ENCODE assay signal across 8 mouse cellular contexts in the genomic region with DNA sequence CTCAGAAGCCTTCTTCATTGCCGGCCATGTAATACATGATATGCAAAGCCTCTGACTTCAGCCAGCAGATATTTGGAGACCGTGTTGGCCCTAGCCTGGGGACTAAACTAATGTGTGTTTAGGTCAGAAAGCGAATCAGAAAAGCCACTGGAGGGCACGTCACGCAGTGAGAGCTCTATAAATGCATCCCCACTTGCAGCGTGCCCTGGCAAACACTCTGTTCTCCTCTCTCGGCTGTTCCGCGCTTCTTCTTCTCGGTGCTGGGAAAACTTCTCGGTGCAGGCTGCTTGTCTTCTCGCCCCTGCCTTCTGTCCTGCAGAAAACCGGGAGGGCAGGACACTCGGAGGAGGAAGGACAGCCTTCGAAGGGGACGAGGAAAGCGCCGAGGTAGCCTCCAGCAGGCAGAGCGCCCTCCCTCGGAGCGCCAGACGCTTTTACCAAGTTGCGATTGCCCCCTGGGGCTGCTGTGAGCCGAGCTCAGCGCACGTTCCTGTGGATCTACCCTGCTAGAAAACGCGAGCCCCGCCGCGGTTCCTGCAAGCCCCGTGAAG. TPM values are rescaled to one million over a fixed set of nuclear protein-coding genes. Genes with fewer than 3 reads are reported as not detected.
A peak's percentile ranks its signal among the peaks of the same experiment; 100 is the strongest.
DNase-seq lines count a peak whose midpoint lies in the region; ATAC-seq and TF ChIP-seq lines count a peak whose summit lies in the region.

No protein-coding gene starts in this region.

- H3K27me3 ChIP-seq in heart, embryonic 13.5 days (replicated peaks): peaks cover 98% of the 10 kb centered on the region
- peaks cover 68% of the 10 kb centered on the region for H3K27me3 ChIP-seq in heart, embryonic 16.5 days (ENCODE audit: control insufficient read depth, insufficient read depth, low read length)
- peaks cover 73% of the 10 kb centered on the region for H3K27me3 ChIP-seq in liver, postnatal 0 days (ENCODE audit: insufficient read depth, low read length)
- peaks cover 43% of the 10 kb centered on the region for H3K27me3 ChIP-seq in stomach, embryonic 15.5 days (replicated peaks)

- peak overlapping the region; percentile 98 for H3K4me2 ChIP-seq in heart, embryonic 13.5 days
- H3K4me2 ChIP-seq in heart, embryonic 16.5 days (ENCODE audit: low read depth, low read length): peak overlapping the region; percentile 86
- peak overlapping the region; percentile 50 for H3K4me2 ChIP-seq in liver, postnatal 0 days (ENCODE audit: low read depth, low read length)
- H3K4me2 ChIP-seq in stomach, embryonic 15.5 days: peak overlapping the region; percentile 95

- H3K36me3 ChIP-seq in heart, embryonic 13.5 days: no peaks in the 10 kb centered on the region
- no peaks in the 10 kb centered on the region for H3K36me3 ChIP-seq in heart, embryonic 16.5 days (ENCODE audit: control insufficient read depth, insufficient read depth)
- no peaks in the 10 kb centered on the region for H3K36me3 ChIP-seq in liver, postnatal 0 days (replicated peaks; ENCODE audit: insufficient read depth, low read length)
- no peaks in the 10 kb centered on the region for H3K36me3 ChIP-seq in stomach, embryonic 15.5 days

- H3K4me3 ChIP-seq in heart, embryonic 13.5 days: peak overlapping the region; percentile 65
- H3K4me3 ChIP-seq in heart, embryonic 16.5 days (ENCODE audit: low read length): peak overlapping the region; percentile 56
- peak overlapping the region; percentile 32 for H3K4me3 ChIP-seq in liver, postnatal 0 days (ENCODE audit: low read depth, low read length)
- peak overlapping the region; percentile 60 for H3K4me3 ChIP-seq in stomach, embryonic 15.5 days (replicated peaks)

- TF ChIP-seq CTCF in liver, postnatal 0 days (IDR thresholded peaks at IDR 0.05; ENCODE audit: low read depth): no peak

- H3K27ac ChIP-seq in heart, embryonic 13.5 days (replicated peaks): no peak overlapping the region
- no peak overlapping the region for H3K27ac ChIP-seq in heart, embryonic 16.5 days (ENCODE audit: low read length)
- no peak overlapping the region for H3K27ac ChIP-seq in liver, postnatal 0 days (ENCODE audit: low read depth)
- peak overlapping the region; percentile 75 for H3K27ac ChIP-seq in stomach, embryonic 15.5 days

- H3K4me1 ChIP-seq in heart, embryonic 13.5 days: peaks cover 45% of the 10 kb centered on the region
- H3K4me1 ChIP-seq in heart, embryonic 16.5 days (ENCODE audit: control insufficient read depth, insufficient read depth, low read length): peaks cover 11% of the 10 kb centered on the region
- peaks cover 8% of the 10 kb centered on the region; the same call in 1 of the 2 replicates for H3K4me1 ChIP-seq in liver, postnatal 0 days (ENCODE audit: insufficient read depth)
- H3K4me1 ChIP-seq in stomach, embryonic 15.5 days: peaks cover 3% of the 10 kb centered on the region; the same call in 1 of the 2 replicates

- ATAC-seq in heart, embryonic 13.5 days (ENCODE audit: extremely low read depth, insufficient number of reproducible peaks, low FRiP score, low TSS enrichment): no peak
- no peak for ATAC-seq in heart, embryonic 16.5 days (replicated peaks; ENCODE audit: extremely low read depth, insufficient read depth, low FRiP score)
- ATAC-seq in liver, postnatal 0 days: no peak
- ATAC-seq in stomach, embryonic 15.5 days (ENCODE audit: insufficient read depth, low FRiP score, low read depth): peak; percentile 18; the same call in 1 of the 2 replicates
- ATAC-seq in activated CD4-positive, CD25-positive, alpha-beta regulatory T cell, adult 4 months: no peak
- no peak for ATAC-seq in megakaryocyte-erythroid progenitor cell, adult 5-6 weeks (replicated peaks; ENCODE audit: low FRiP score, low TSS enrichment, poor library complexity, severe bottlenecking)

- TF ChIP-seq EP300 in liver, postnatal 0 days (IDR thresholded peaks at IDR 0.05; ENCODE audit: low read depth): no peak

- H3K9me3 ChIP-seq in heart, embryonic 13.5 days: no peaks in the 10 kb centered on the region
- H3K9me3 ChIP-seq in heart, embryonic 16.5 days (replicated peaks; ENCODE audit: control insufficient read depth, low read length): no peaks in the 10 kb centered on the region
- H3K9me3 ChIP-seq in liver, postnatal 0 days (ENCODE audit: low read length): no peaks in the 10 kb centered on the region
- H3K9me3 ChIP-seq in stomach, embryonic 15.5 days: no peaks in the 10 kb centered on the region

- peak overlapping the region; percentile 78 for H3K9ac ChIP-seq in heart, embryonic 13.5 days
- H3K9ac ChIP-seq in heart, embryonic 16.5 days (ENCODE audit: low read length): peak overlapping the region; percentile 65
- H3K9ac ChIP-seq in liver, postnatal 0 days (replicated peaks): no peak overlapping the region
- H3K9ac ChIP-seq in stomach, embryonic 15.5 days: peak overlapping the region; percentile 60

- under 1% methylated on average over 32 of the region's 32 CpGs for WGBS in heart, embryonic 13.5 days
- WGBS in heart, embryonic 16.5 days: under 1% methylated on average over 32 of the region's 32 CpGs
- 2% methylated on average over 30 of the region's 32 CpGs for WGBS in liver, postnatal 0 days (ENCODE audit: insufficient replicate concordance)
- under 1% methylated on average over 32 of the region's 32 CpGs for WGBS in stomach, embryonic 15.5 days

- no peak for DNase-seq in heart, adult 8-10 months (ENCODE audit: low spot score)
- DNase-seq in R1 (ENCODE audit: low read depth, low spot score): peak; percentile 42
- no peak for DNase-seq in liver, postnatal 0 days

RNA-seq across cellular contexts. Expression of a gene that starts 0.7 kb away (rescaled TPM):
- 0.17 and 0.34 TPM in 2 replicates for polyA plus RNA-seq in heart, embryonic 13.5 days (2015; fragmentation: Nextera tagmentation; extraction: Ambion mirVana)
- under 1 TPM; 0.41 to 0.60 (median 0.46) TPM for total RNA-seq in heart, adult 8-10 months (2022)
- polyA plus RNA-seq in heart, embryonic 16.5 days (2015; fragmentation: Nextera tagmentation; extraction: Ambion mirVana): 0.12 and 0.14 TPM in 2 replicates
- polyA plus RNA-seq in liver, postnatal 0 days (2015; fragmentation: Nextera tagmentation; extraction: Ambion mirVana): not detected in 2 replicates
- 1.8 and 2.7 TPM in 2 replicates for polyA plus RNA-seq in stomach, embryonic 15.5 days (2015; fragmentation: Nextera tagmentation; extraction: Ambion mirVana)
- polyA plus RNA-seq in activated CD4-positive, CD25-positive, alpha-beta regulatory T cell, adult 4 months (2017; shearing (Covaris generic)): not detected
- not detected in 2 replicates for total RNA-seq in megakaryocyte-erythroid progenitor cell, adult 5-6 weeks (2014; fragmentation: Nextera tagmentation)
- not detected in 2 replicates for total RNA-seq in megakaryocyte-erythroid progenitor cell, adult 5-6 weeks (2017)
